Mouse (Mus musculus) MEL (cell line): ENCODE measurements around the gene Anxa2.

ENCODE experiments used
- EP300 ChIP-seq, 2 experiments: IDR thresholded peaks; 2 replicates each; pipeline ENCODE4 v1.6.1; 2011; ENCODE audit warnings: improper control_type of control experiment in 2 of 2, low read length in 2 of 2, low read depth in 1 of 2, mild to moderate bottlenecking in 1 of 2
- RCOR1 ChIP-seq: IDR thresholded peaks from 2 replicates; pipeline ENCODE4 v1.6.1; 2012; ENCODE audit warnings: low read depth, mild to moderate bottlenecking, inconsistent platforms, low read length, improper control_type of control experiment

DNA sequence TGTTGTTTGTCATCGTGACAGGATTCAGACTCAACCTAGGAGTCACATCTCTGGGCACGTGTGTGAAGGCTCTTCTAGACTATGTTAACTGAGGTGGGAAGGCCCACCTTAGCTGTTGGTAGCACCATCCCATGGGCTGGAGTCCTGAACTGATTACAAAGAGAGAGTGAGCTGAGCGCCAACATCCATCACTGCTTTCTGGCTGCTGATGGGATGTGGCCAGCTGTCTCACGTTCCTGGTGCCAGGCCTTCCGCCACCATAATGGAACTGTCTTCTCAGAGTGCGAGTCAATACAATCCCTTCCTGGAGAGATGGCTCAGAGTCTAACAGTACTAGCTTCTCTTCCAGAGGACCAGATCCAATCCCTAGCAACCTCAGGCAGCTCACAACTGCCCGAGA lies 62.0 kb downstream of the Anxa2 start:
- TF ChIP-seq EP300 (IDR thresholded peaks at IDR 0.05; ENCODE audit: low read depth in 1 of 2, low read length in 2 of 2) (no peak), RCOR1 (no peak)
